Mouse (Mus musculus): ENCODE measurements around the gene Rbsn. TPM values are rescaled to one million over a fixed set of nuclear protein-coding genes. Genes with fewer than 3 reads are reported as not detected.

The Rbsn gene
- polyA plus RNA-seq (2015; fragmentation: Nextera tagmentation; extraction: Ambion mirVana) = 15.0 and 17.9 TPM in 2 replicates

DNA sequence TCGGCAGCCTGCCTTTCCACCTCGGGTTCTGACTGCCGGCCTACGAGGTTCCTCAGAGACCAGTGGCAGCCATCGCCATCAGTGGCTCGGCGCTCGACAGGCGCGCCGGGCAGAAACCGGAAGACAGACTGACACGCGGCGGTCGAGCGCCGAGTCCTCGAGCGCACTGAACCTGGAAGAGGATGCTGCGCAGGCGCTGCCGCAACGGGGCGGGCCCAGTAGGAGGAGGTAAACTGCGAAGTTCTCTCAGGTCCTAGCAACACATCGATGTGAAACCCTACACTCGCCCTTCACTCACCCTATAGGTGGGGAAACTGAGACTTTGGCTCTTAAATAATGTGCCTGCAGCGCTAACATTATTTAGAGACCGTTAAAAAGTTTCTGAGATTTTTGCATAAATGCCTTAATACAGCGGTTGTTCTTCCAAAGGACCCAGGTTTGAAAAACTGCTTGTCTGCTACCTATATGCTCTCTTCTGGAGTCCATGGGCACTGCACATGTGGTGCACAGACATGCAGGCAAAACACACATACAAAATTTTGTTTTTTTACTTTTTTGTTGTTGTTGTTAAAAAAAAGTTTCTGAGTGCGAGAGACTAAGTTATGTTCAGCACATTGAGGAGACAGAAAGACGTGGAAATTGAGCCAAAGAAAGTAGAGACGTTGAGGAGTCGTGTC, at the start of gene Rbsn:
Gene Rbsn (minus strand): TSS at position 153 of the 677 bp plus-strand sequence.
- peak; percentile 94 for ATAC-seq (replicated peaks; ENCODE audit: low FRiP score, low read depth)
- 0 out of 2 replicates have a peak, but pooled peaks have one; percentile 20 for TF ChIP-seq CTCF (IDR thresholded peaks at IDR 0.05; ENCODE audit: low read depth)
- peak within 1 kb of the TSS; percentile 86 for H3K9ac ChIP-seq (ENCODE audit: low read depth, low read length)
- H3K36me3 ChIP-seq (ENCODE audit: insufficient read depth, low read length) = no peaks in the 10 kb centered on the region
- H3K27ac ChIP-seq = peak within 1 kb of the TSS; percentile 51; the same call in 1 of the 2 replicates
- H3K27me3 ChIP-seq (ENCODE audit: insufficient read depth, low read length) = no peaks in the 10 kb centered on the region
- DNase-seq (ENCODE audit: low spot score) = peak; percentile 97
- peak within 1 kb of the TSS; percentile 88 for H3K4me3 ChIP-seq (replicated peaks; ENCODE audit: low read depth, low read length)
- H3K4me2 ChIP-seq (ENCODE audit: low read length) = peak within 1 kb of the TSS; percentile 77
- 8% methylated on average over 35 of the region's 35 CpGs for WGBS
- H3K4me1 ChIP-seq (replicated peaks; ENCODE audit: insufficient read depth, low read length) = peaks cover 7% of the 10 kb centered on the region; the same call in 1 of the 2 replicates
- H3K9me3 ChIP-seq (replicated peaks; ENCODE audit: low read length) = no peaks in the 10 kb centered on the region

- Histone ChIP-seq H3K9me3 (replicated peaks; ENCODE audit: low read length) (no peaks in the 10 kb centered on the region), H3K27ac (no peak overlapping the region; the same call in 1 of the 2 replicates), H3K9ac (ENCODE audit: low read depth, low read length) (no peak overlapping the region), H3K4me3 (replicated peaks; ENCODE audit: low read depth, low read length) (no peak overlapping the region), H3K4me1 (replicated peaks; ENCODE audit: insufficient read depth, low read length) (no peaks in the 10 kb centered on the region), H3K4me2 (ENCODE audit: low read length) (no peak overlapping the region), H3K27me3 (ENCODE audit: insufficient read depth, low read length) (no peaks in the 10 kb centered on the region), H3K36me3 (ENCODE audit: insufficient read depth, low read length) (no peaks in the 10 kb centered on the region)
- 35% methylated on average over 4 of the region's 4 CpGs for WGBS
- peak; percentile 9 for DNase-seq (ENCODE audit: low spot score)
- 0 out of 2 replicates have a peak, but pooled peaks have one; percentile 29 for ATAC-seq (replicated peaks; ENCODE audit: low FRiP score, low read depth)
- no peak for TF ChIP-seq CTCF (IDR thresholded peaks at IDR 0.05; ENCODE audit: low read depth)
These were observed 46.6 kb upstream of the Rbsn start for GRCm38 (mm10) chr6:92261162-92261843.

GRCm38 (mm10) chr6:92255346-92255745, 40.6 kb upstream of the Rbsn start:
- H3K4me2 ChIP-seq (ENCODE audit: low read length) = no peak overlapping the region
- H3K36me3 ChIP-seq (ENCODE audit: insufficient read depth, low read length) = no peaks in the 10 kb centered on the region
- no peak overlapping the region for H3K27ac ChIP-seq
- TF ChIP-seq CTCF (IDR thresholded peaks at IDR 0.05; ENCODE audit: low read depth) = 0 out of 2 replicates have a peak, but pooled peaks have one; percentile 7
- no peaks in the 10 kb centered on the region for H3K9me3 ChIP-seq (replicated peaks; ENCODE audit: low read length)
- DNase-seq (ENCODE audit: low spot score) (no peak), ATAC-seq (replicated peaks; ENCODE audit: low FRiP score, low read depth) (no peak)
- H3K4me1 ChIP-seq (replicated peaks; ENCODE audit: insufficient read depth, low read length) = no peaks in the 10 kb centered on the region
- no peaks in the 10 kb centered on the region for H3K27me3 ChIP-seq (ENCODE audit: insufficient read depth, low read length)
- no peak overlapping the region for H3K4me3 ChIP-seq (replicated peaks; ENCODE audit: low read depth, low read length)
- H3K9ac ChIP-seq (ENCODE audit: low read depth, low read length) = no peak overlapping the region

GRCm38 (mm10) chr6:92253253-92253870, 38.6 kb upstream of the Rbsn start:
- no peak for DNase-seq (ENCODE audit: low spot score)
- Histone ChIP-seq H3K27me3 (ENCODE audit: insufficient read depth, low read length) (no peaks in the 10 kb centered on the region), H3K36me3 (ENCODE audit: insufficient read depth, low read length) (no peaks in the 10 kb centered on the region), H3K4me1 (replicated peaks; ENCODE audit: insufficient read depth, low read length) (no peaks in the 10 kb centered on the region), H3K9ac (ENCODE audit: low read depth, low read length) (no peak overlapping the region), H3K27ac (no peak overlapping the region), H3K4me2 (ENCODE audit: low read length) (no peak overlapping the region), H3K4me3 (replicated peaks; ENCODE audit: low read depth, low read length) (no peak overlapping the region), H3K9me3 (replicated peaks; ENCODE audit: low read length) (no peaks in the 10 kb centered on the region)
- 59% methylated on average over 3 of the region's 3 CpGs for WGBS
- no peak for ATAC-seq (replicated peaks; ENCODE audit: low FRiP score, low read depth)
- TF ChIP-seq CTCF (IDR thresholded peaks at IDR 0.05; ENCODE audit: low read depth) = no peak

- H3K4me3 ChIP-seq (replicated peaks; ENCODE audit: low read depth, low read length) = no peak overlapping the region
- H3K36me3 ChIP-seq (ENCODE audit: insufficient read depth, low read length) = no peaks in the 10 kb centered on the region
- H3K9me3 ChIP-seq (replicated peaks; ENCODE audit: low read length) = no peaks in the 10 kb centered on the region
- DNase-seq (ENCODE audit: low spot score) (no peak), ATAC-seq (replicated peaks; ENCODE audit: low FRiP score, low read depth) (no peak)
- no peak overlapping the region for H3K4me2 ChIP-seq (ENCODE audit: low read length)
- peaks cover 13% of the 10 kb centered on the region; the same call in 1 of the 2 replicates for H3K27me3 ChIP-seq (ENCODE audit: insufficient read depth, low read length)
- H3K27ac ChIP-seq = no peak overlapping the region
- WGBS = 39% methylated on average over 7 of the region's 7 CpGs
- peaks cover 6% of the 10 kb centered on the region; the same call in 1 of the 2 replicates for H3K4me1 ChIP-seq (replicated peaks; ENCODE audit: insufficient read depth, low read length)
- no peak overlapping the region for H3K9ac ChIP-seq (ENCODE audit: low read depth, low read length)
- no peak for TF ChIP-seq CTCF (IDR thresholded peaks at IDR 0.05; ENCODE audit: low read depth)
These were observed 32.6 kb upstream of the Rbsn start for GRCm38 (mm10) chr6:92247215-92247919.

DNA sequence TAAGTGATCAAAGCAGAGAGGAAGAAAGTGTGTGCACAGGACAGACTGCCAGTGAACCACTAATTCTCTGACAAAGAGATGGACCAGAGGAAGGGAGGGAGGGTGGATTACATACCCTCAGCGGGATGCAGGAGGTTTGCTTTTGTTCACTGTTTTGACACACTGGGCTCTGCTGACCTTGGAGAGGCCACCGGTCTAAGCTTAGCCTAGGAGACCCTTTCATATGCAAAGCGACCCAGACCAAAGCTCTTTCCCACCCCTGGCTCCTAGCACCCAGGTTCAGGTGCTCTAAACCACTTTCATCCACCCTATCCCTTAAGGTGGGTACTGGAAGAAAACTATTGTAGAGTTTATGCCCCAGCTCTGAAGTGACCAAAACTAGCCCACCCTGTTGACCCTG, 31.6 kb upstream of the Rbsn start:
- Histone ChIP-seq H3K4me1 (replicated peaks; ENCODE audit: insufficient read depth, low read length) (peaks cover 6% of the 10 kb centered on the region; the same call in 1 of the 2 replicates), H3K27ac (no peak overlapping the region), H3K4me2 (ENCODE audit: low read length) (no peak overlapping the region), H3K9me3 (replicated peaks; ENCODE audit: low read length) (no peaks in the 10 kb centered on the region), H3K9ac (ENCODE audit: low read depth, low read length) (no peak overlapping the region), H3K4me3 (replicated peaks; ENCODE audit: low read depth, low read length) (no peak overlapping the region), H3K27me3 (ENCODE audit: insufficient read depth, low read length) (peaks cover 13% of the 10 kb centered on the region; the same call in 1 of the 2 replicates), H3K36me3 (ENCODE audit: insufficient read depth, low read length) (no peaks in the 10 kb centered on the region)
- WGBS = 19% methylated on average over 3 of the region's 3 CpGs
- DNase-seq (ENCODE audit: low spot score) (no peak), ATAC-seq (replicated peaks; ENCODE audit: low FRiP score, low read depth) (no peak)
- no peak for TF ChIP-seq CTCF (IDR thresholded peaks at IDR 0.05; ENCODE audit: low read depth)

Data from kidney, postnatal 0 days (tissue).